Mouse (Mus musculus): Measurements from ENCODE around the gene Mreg. TPM values are rescaled to one million over a fixed set of nuclear protein-coding genes. Genes with fewer than 3 reads are reported as not detected.
A peak's percentile ranks its signal among the peaks of the same experiment; 100 is the strongest.

The Mreg gene
- total and polyA plus RNA-seq, 3 experiments, result 50.6 to 69.8 (median 52.4) TPM

DNA sequence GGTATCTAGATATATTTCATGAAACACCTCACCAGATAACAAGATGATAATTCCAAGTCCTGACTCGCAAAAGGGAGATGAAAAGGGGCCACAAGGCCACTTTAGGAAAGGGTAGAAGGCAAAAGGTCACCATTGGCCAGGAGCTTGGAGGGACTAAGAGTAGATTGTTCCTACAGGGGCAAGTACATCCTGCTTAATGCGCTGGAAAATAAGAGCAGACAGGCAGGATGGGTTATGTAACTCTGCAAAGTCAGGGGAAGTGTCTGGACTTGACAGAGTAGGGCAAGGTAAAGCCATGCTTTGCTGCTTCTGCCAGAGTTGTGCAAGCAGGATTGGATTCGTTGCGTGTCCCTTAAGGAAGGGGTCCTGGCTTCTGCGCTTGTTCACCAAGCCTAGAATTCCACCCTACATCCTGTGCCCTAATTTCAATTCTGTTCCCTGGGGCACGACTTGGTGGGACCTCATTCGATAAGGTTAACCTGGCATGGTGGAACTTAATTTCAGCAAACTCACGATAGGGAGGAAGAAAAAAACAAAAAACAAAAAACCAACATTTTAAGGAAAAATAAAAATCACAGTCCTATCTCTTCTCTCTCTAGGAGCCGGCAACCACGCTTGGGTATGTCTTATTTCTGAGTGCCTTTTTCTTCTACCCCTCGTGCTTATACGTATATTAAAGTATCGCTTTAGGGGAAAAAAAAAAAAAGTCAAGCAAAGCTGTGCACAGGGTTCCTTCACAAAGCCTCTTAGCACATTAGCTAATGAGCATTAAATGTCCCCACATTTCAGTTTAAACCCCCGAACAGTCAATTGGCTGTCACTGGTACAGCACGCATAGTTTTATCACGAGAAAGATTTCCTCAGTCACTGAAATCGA, 1.1 kb downstream of the Mreg start (continued):
- TF ChIP-seq ZKSCAN1 (IDR thresholded peaks at IDR 0.05; ENCODE audit: borderline replicate concordance, low read depth, low read length), result no peak
- no peak for TF ChIP-seq CTCF (conservative IDR thresholded peaks at IDR 0.05 in 1 of 2, IDR thresholded peaks at IDR 0.05 in 1 of 2; ENCODE audit: low read depth in 2 of 2, low read length in 2 of 2)
- TF ChIP-seq EP300 (IDR thresholded peaks at IDR 0.05; ENCODE audit: low read length), result no peak
- TF ChIP-seq POLR2A (IDR thresholded peaks at IDR 0.05; ENCODE audit: low read depth, low read length), result 0 out of 2 replicates have a peak, but pooled peaks have one; percentile 26
- no peak for TF ChIP-seq JUN (IDR thresholded peaks at IDR 0.05; ENCODE audit: insufficient read depth, low read depth, low read length)
- TF ChIP-seq NELFE (IDR thresholded peaks at IDR 0.05; ENCODE audit: low read depth, low read length), result no peak
- no peak for TF ChIP-seq USF1 (IDR thresholded peaks at IDR 0.05; ENCODE audit: low read depth, low read length)
- TF ChIP-seq NRF1 (IDR thresholded peaks at IDR 0.05; ENCODE audit: low read depth, low read length), result 0 out of 2 replicates have a peak, but pooled peaks have one; percentile 18
- TF ChIP-seq ZC3H11A (IDR thresholded peaks at IDR 0.05; ENCODE audit: low read depth, low read length), result no peak
- no peak for TF ChIP-seq TCF12 (IDR thresholded peaks at IDR 0.05; ENCODE audit: low read depth, low read length)
- TF ChIP-seq UBTF (IDR thresholded peaks at IDR 0.05; ENCODE audit: low read depth, low read length), result no peak
- no peak for TF ChIP-seq MAZ (IDR thresholded peaks at IDR 0.05; ENCODE audit: low read depth, low read length)
- TF ChIP-seq JUND (conservative IDR thresholded peaks at IDR 0.05; ENCODE audit: low read depth, low read length), result no peak

DNA sequence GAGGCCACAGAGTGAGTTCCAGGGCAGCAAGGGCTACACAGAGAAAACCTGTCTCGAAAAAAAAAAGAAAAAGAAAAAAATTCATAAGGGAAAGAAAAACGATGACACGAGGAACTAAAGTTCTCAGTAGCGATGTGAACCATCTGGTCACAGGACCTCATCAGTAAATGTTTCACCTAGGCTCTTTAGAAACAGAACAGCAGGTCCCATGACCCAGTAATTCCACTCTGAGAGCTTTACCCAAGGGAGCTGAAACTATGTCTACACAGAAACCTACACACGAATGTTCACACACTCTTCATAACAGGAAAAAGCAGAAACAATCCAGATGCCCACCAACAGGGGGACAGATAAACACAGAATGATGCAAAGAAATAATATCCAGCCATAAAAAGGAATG, 4.0 kb downstream of the Mreg start:
- Histone ChIP-seq H3K27me3 (replicated peaks) (no peaks in the 10 kb centered on the region), H3K36me3 (replicated peaks in 1 of 2; ENCODE audit: control insufficient read depth in 1 of 2, insufficient read depth in 1 of 2, low read length in 1 of 2) (peaks cover 10 to 55% of the 10 kb centered on the region in 2 experiments), H3K27ac (ENCODE audit: insufficient read depth, low read depth) (no peak overlapping the region; the same call in 1 of the 2 replicates), H3K4me1 (ENCODE audit: control insufficient read depth in 1 of 2, insufficient read depth in 2 of 2) (peaks cover 34 to 71% of the 10 kb centered on the region in 2 experiments), H3K79me2 (replicated peaks; ENCODE audit: control insufficient read depth, extremely low read depth, insufficient read depth, poor library complexity, severe bottlenecking) (peaks cover 82% of the 10 kb centered on the region), H3K4me3 (replicated peaks in 1 of 3; ENCODE audit: low read depth in 2 of 3, low read length in 2 of 3, poor library complexity in 1 of 3) (peak overlapping the region in 1 of 3 experiments; percentile 79), H3K4me2 (ENCODE audit: insufficient read depth, low read depth, poor library complexity, severe bottlenecking) (peak overlapping the region; percentile 60), H3K9me3 (replicated peaks; ENCODE audit: low read length) (no peaks in the 10 kb centered on the region), H3K9ac (ENCODE audit: insufficient read depth, low read depth) (peak overlapping the region; percentile 31; the same call in 1 of the 2 replicates)
- dilution Hi-C loops (cut with MboI; ENCODE audit: extremely low pct_ligation_motif_present, extremely low pct_unique_long_range_greater_than_20kb, low sequenced_read_pairs) (no loop called here), in situ Hi-C loops (cut with MboI; ENCODE audit: low pct_ligation_motif_present, low pct_unique_long_range_greater_than_20kb, low sequenced_read_pairs) (no loop called here)
- DNase-seq (ENCODE audit: extremely low read depth), result no peak
- TF ChIP-seq CTCF (conservative IDR thresholded peaks at IDR 0.05 in 1 of 2, IDR thresholded peaks at IDR 0.05 in 1 of 2; ENCODE audit: low read depth in 2 of 2, low read length in 2 of 2) (peak in 1 of 2 experiments; percentile 23; a peak in 2 of 4 replicates), RAD21 (IDR thresholded peaks at IDR 0.05; ENCODE audit: low read depth, low read length) (no peak), JUN (IDR thresholded peaks at IDR 0.05; ENCODE audit: insufficient read depth, low read depth, low read length) (peak; percentile 55; the same call in 1 of the 2 replicates), BHLHE40 (IDR thresholded peaks at IDR 0.05; ENCODE audit: low read depth, low read length) (peak; percentile 57; the same call in 1 of the 2 replicates), SMC3 (IDR thresholded peaks at IDR 0.05; ENCODE audit: low read depth, low read length) (no peak), IRF4 (IDR thresholded peaks at IDR 0.05; ENCODE audit: low read depth, low read length) (peak; percentile 71), ELF1 (IDR thresholded peaks at IDR 0.05; ENCODE audit: low read depth, low read length) (no peak), NRF1 (IDR thresholded peaks at IDR 0.05; ENCODE audit: low read depth, low read length) (no peak), E2F4 (IDR thresholded peaks at IDR 0.05; ENCODE audit: insufficient replicate concordance, low read depth, low read length) (no peak), MYC (IDR thresholded peaks at IDR 0.05; ENCODE audit: low read depth, low read length) (0 out of 2 replicates have a peak, but pooled peaks have one; percentile 43), GABPA (IDR thresholded peaks at IDR 0.05; ENCODE audit: insufficient replicate concordance, low read depth, low read length) (no peak), MXI1 (IDR thresholded peaks at IDR 0.05; ENCODE audit: low read depth, low read length) (no peak), ZMIZ1 (IDR thresholded peaks at IDR 0.05; ENCODE audit: low read depth, low read length) (no peak), POLR2AphosphoS2 (IDR thresholded peaks at IDR 0.05; ENCODE audit: low read depth, low read length) (no peak), USF1 (IDR thresholded peaks at IDR 0.05; ENCODE audit: low read depth, low read length) (0 out of 2 replicates have a peak, but pooled peaks have one; percentile 8), MAZ (IDR thresholded peaks at IDR 0.05; ENCODE audit: low read depth, low read length) (no peak), HCFC1 (IDR thresholded peaks at IDR 0.05; ENCODE audit: low read depth, low read length) (0 out of 2 replicates have a peak, but pooled peaks have one; percentile 16), ZNF384 (IDR thresholded peaks at IDR 0.05; ENCODE audit: low read depth, low read length) (peak; percentile 56), MEF2A (IDR thresholded peaks at IDR 0.05; ENCODE audit: borderline replicate concordance, low read depth, low read length) (0 out of 2 replicates have a peak, but pooled peaks have one; percentile 32), CHD1 (IDR thresholded peaks at IDR 0.05; ENCODE audit: low read depth, low read length) (no peak), NELFE (IDR thresholded peaks at IDR 0.05; ENCODE audit: low read depth, low read length) (no peak), PAX5 (IDR thresholded peaks at IDR 0.05; ENCODE audit: low read length) (no peak), MAFK (IDR thresholded peaks at IDR 0.05; ENCODE audit: insufficient replicate concordance, low read length) (no peak), RCOR1 (conservative IDR thresholded peaks at IDR 0.05; ENCODE audit: low read depth, low read length) (no peak), MAX (IDR thresholded peaks at IDR 0.05; ENCODE audit: low read length) (peak; percentile 47; the same call in 1 of the 2 replicates), POLR2A (IDR thresholded peaks at IDR 0.05; ENCODE audit: low read depth, low read length) (no peak), JUND (conservative IDR thresholded peaks at IDR 0.05; ENCODE audit: low read depth, low read length) (peak; percentile 50), KAT2A (IDR thresholded peaks at IDR 0.05; ENCODE audit: insufficient replicate concordance, low read length) (no peak)

Data from CH12.LX (cell line).